Mouse (Mus musculus): ENCODE data around the gene Arhgap32.

- no peak for TF ChIP-seq CTCF (IDR thresholded peaks at IDR 0.05; ENCODE audit: low read depth)
- TF ChIP-seq EP300 (IDR thresholded peaks at IDR 0.05; ENCODE audit: low read depth): no peak
Observed at GRCm38 (mm10) chr9:32176612-32177011, 60.7 kb downstream of the Arhgap32 start.

Measured in liver, embryonic 14.5 days (tissue).